Mouse (Mus musculus) cerebellum, postnatal 36 days (tissue): ENCODE results near the gene Cul9.

ENCODE experiments used
- DNase-seq, 2 experiments: peaks; one replicate each; pipeline ENCODE4 v3.0.0; 2021 to 2022; ENCODE audit warnings: mixed read lengths in 2 of 2

Cul9 gene

GRCm38 (mm10) chr17:46552841-46553423 is 6.7 kb upstream of the Cul9 start:
- peak; percentile 80 to 87 for DNase-seq

- DNase-seq = no peak
These were observed 6.0 kb upstream of the Cul9 start for GRCm38 (mm10) chr17:46552151-46552550.

- no peak for DNase-seq
These were observed 5.2 kb upstream of the Cul9 start for GRCm38 (mm10) chr17:46551369-46551768.

GRCm38 (mm10) chr17:46550904-46551303 is 4.7 kb upstream of the Cul9 start:
- DNase-seq = no peak

GRCm38 (mm10) chr17:46549642-46550041 is 3.5 kb upstream of the Cul9 start:
- no peak for DNase-seq

- peak; percentile 48 to 58 for DNase-seq
These were observed 3.0 kb upstream of the Cul9 start for GRCm38 (mm10) chr17:46549193-46549592.

- DNase-seq = no peak
These were observed 2.6 kb upstream of the Cul9 start for GRCm38 (mm10) chr17:46548741-46549140.

GRCm38 (mm10) chr17:46547923-46548322 is 1.7 kb upstream of the Cul9 start:
- no peak for DNase-seq

- no peak for DNase-seq
These were observed 807 bp upstream of the Cul9 start for GRCm38 (mm10) chr17:46546995-46547394.

GRCm38 (mm10) chr17:46546591-46546990 is 403 bp upstream of the Cul9 start:
- DNase-seq = no peak

GRCm38 (mm10) chr17:46543661-46544060 is 2.5 kb downstream of the Cul9 start:
- DNase-seq = no peak

- DNase-seq = peak; percentile 78 to 83
These were observed 20.4 kb downstream of the Cul9 start for GRCm38 (mm10) chr17:46525579-46526307.

- no peak for DNase-seq
These were observed 21.1 kb downstream of the Cul9 start for GRCm38 (mm10) chr17:46525065-46525464.

- no peak for DNase-seq
These were observed 24.1 kb downstream of the Cul9 start for GRCm38 (mm10) chr17:46521963-46522668.

- no peak for DNase-seq
These were observed 25.0 kb downstream of the Cul9 start for GRCm38 (mm10) chr17:46521174-46521573.

- no peak for DNase-seq
These were observed 25.7 kb downstream of the Cul9 start for GRCm38 (mm10) chr17:46520385-46520979.

- DNase-seq = no peak
These were observed 26.2 kb downstream of the Cul9 start for GRCm38 (mm10) chr17:46519971-46520370.

GRCm38 (mm10) chr17:46513329-46513728 is 32.9 kb downstream of the Cul9 start:
- DNase-seq = no peak

GRCm38 (mm10) chr17:46511059-46511710 is 35.0 kb downstream of the Cul9 start:
- DNase-seq = no peak

- no peak for DNase-seq
These were observed 40.6 kb downstream of the Cul9 start for GRCm38 (mm10) chr17:46505617-46506016.

GRCm38 (mm10) chr17:46503847-46504638 is 42.1 kb downstream of the Cul9 start:
- DNase-seq = no peak

GRCm38 (mm10) chr17:46502775-46503174 is 43.4 kb downstream of the Cul9 start:
- no peak for DNase-seq
